In genomic region chr11:79611011-79611666, GRCm38 (mm10) we compare ENCODE assay signal across 9 mouse cellular contexts. TPM values are rescaled to one million over a fixed set of nuclear protein-coding genes. Genes with fewer than 3 reads are reported as not detected.
A peak's percentile ranks its signal among the peaks of the same experiment; 100 is the strongest.
DNase-seq lines count a peak whose midpoint lies in the region; ATAC-seq lines count a peak whose summit lies in the region.
"Had no signal": no experiment of that assay in that cellular context is flagged by ENCODE, and none has a peak within 500 bp of the region (broad histone marks: within the 10 kb centered on the region; RNA-seq: fewer than 3 reads in every experiment).

No protein-coding gene starts in this region.

- 0 out of 2 replicates have a peak overlapping the region, but pooled peaks have one; percentile 6 for H3K9ac ChIP-seq in forebrain, embryonic 15.5 days (replicated peaks)

- peak; percentile 34 to 56 for DNase-seq in layer of hippocampus, postnatal 36 days
- no peak for DNase-seq in layer of hippocampus, postnatal 10 days (ENCODE audit: low spot score in 2 of 2)
- DNase-seq in brain, adult 2 months (ENCODE audit: low read depth, low spot score): peak; percentile 87
- DNase-seq in telencephalon, adult 2 months (ENCODE audit: low read depth, low spot score): peak; percentile 62
- DNase-seq in urinary bladder, postnatal 25 days (ENCODE audit: low spot score): no peak
- no peak for DNase-seq in kidney, postnatal 25 days

- H3K27ac ChIP-seq in forebrain, embryonic 15.5 days (replicated peaks): peak overlapping the region; percentile 41; the same call in 1 of the 2 replicates

- no peak overlapping the region for H3K4me3 ChIP-seq in forebrain, embryonic 15.5 days

- ATAC-seq in forebrain, embryonic 15.5 days (replicated peaks): no peak
- ATAC-seq in megakaryocyte, adult 5-6 weeks (ENCODE audit: poor library complexity, severe bottlenecking): 0 out of 2 replicates have a peak, but pooled peaks have one; percentile 24

- WGBS in forebrain, embryonic 15.5 days: 11% methylated on average over 13 of the region's 13 CpGs

- no peak overlapping the region for H3K4me2 ChIP-seq in forebrain, embryonic 15.5 days (replicated peaks)

- H3K27me3 ChIP-seq in forebrain, embryonic 15.5 days: no peaks in the 10 kb centered on the region

- no peaks in the 10 kb centered on the region for H3K36me3 ChIP-seq in forebrain, embryonic 15.5 days

- H3K4me1 ChIP-seq in forebrain, embryonic 15.5 days: peaks cover 19% of the 10 kb centered on the region

- H3K9me3 ChIP-seq in forebrain, embryonic 15.5 days: no peaks in the 10 kb centered on the region
- H3K9me3 ChIP-seq: megakaryocyte, embryonic 14.5 days had no signal

RNA-seq across cellular contexts. Expression of gene Rab11fip4, which starts 20.1 kb away (rescaled TPM):
- 100 to 1,000 TPM; 169 to 172 TPM for total RNA-seq in layer of hippocampus, postnatal 36 days (2021)
- 100 to 1,000 TPM; 147 to 149 TPM for total RNA-seq in layer of hippocampus, postnatal 10 days (2021)
- 25.6 TPM in 2 replicates for polyA plus RNA-seq in forebrain, embryonic 15.5 days (2015; fragmentation: Nextera tagmentation; extraction: Ambion mirVana)
- 3.7 and 4.9 TPM in 2 replicates for total RNA-seq in megakaryocyte, adult 5-6 weeks (2015)
- 13.3 and 17.8 TPM in 2 replicates for total RNA-seq in megakaryocyte, adult 5-6 weeks (2017)

Comparison
In these comparisons a context has a peak if more than half of its experiments do, and no peak if none do; other contexts are left out.
1. DNase-seq: peak in layer of hippocampus, postnatal 36 days (2 of 2), brain, adult 2 months (single experiment) and telencephalon, adult 2 months (single experiment); none in layer of hippocampus, postnatal 10 days (0 of 2), urinary bladder, postnatal 25 days (single experiment) and kidney, postnatal 25 days (0 of 2).
2. RNA of gene Rab11fip4, which starts 20.1 kb away (total RNA-seq): 169 to 172 TPM in layer of hippocampus, postnatal 36 days and 147 to 149 TPM in layer of hippocampus, postnatal 10 days; 3.7 to 17.8 TPM in megakaryocyte, adult 5-6 weeks; every median in the first group is over 4 times any median in the second.